Comparison of ENCODE assay signal across 29 mouse cellular contexts in the genomic region with DNA sequence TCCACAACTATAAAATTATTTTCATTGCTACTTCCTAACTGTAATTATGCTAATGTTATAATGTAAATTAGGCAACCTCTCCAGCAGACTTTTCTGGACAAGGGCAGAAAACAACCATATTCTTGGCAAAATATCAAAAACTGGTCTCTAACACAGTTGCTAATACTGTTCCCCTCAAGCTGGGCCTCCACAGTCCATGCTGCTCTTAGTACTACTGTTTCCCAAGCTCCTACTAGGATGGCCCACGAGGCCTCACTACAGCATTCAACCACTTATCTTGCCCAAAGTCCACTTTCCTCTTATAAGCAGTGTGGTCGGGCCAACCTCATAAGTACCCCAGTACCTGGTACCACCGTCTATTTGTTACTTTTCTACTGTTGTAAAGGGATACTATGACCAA. TPM values are rescaled to one million over a fixed set of nuclear protein-coding genes. Genes with fewer than 3 reads are reported as not detected.
DNase-seq lines count a peak whose midpoint lies in the region; ATAC-seq and TF ChIP-seq lines count a peak whose summit lies in the region.
"Had no signal": no experiment of that assay in that cellular context is flagged by ENCODE, and none has a peak within 500 bp of the region (broad histone marks: within the 10 kb centered on the region; RNA-seq: fewer than 3 reads in every experiment).

No protein-coding gene starts in this region.

- 42% methylated on average over 3 of the region's 3 CpGs for WGBS in heart, embryonic 15.5 days
- 47% methylated on average over 3 of the region's 3 CpGs for WGBS in liver, postnatal 0 days (ENCODE audit: insufficient replicate concordance)
- WGBS in liver, embryonic 11.5 days: 57% methylated on average over 3 of the region's 3 CpGs
- 57% methylated on average over 3 of the region's 3 CpGs for WGBS in intestine, embryonic 15.5 days

- H3K4me1 ChIP-seq in heart, embryonic 15.5 days (replicated peaks): peaks cover 28% of the 10 kb centered on the region
- H3K4me1 ChIP-seq in liver, postnatal 0 days (ENCODE audit: insufficient read depth): peaks cover 27% of the 10 kb centered on the region
- peaks cover 22% of the 10 kb centered on the region for H3K4me1 ChIP-seq in liver, embryonic 11.5 days (replicated peaks; ENCODE audit: control insufficient read depth, insufficient read depth, low read length)
- H3K4me1 ChIP-seq in intestine, embryonic 15.5 days (replicated peaks): peaks cover 11% of the 10 kb centered on the region

- no peak for ATAC-seq in heart, embryonic 15.5 days (replicated peaks; ENCODE audit: insufficient number of reproducible peaks, insufficient read depth, low FRiP score, low read depth)
- no peak for ATAC-seq in liver, postnatal 0 days
- ATAC-seq in liver, embryonic 11.5 days (replicated peaks; ENCODE audit: low FRiP score): no peak
- peak; percentile 26 for ATAC-seq in granulocyte monocyte progenitor cell, adult 5-6 weeks (replicated peaks; ENCODE audit: poor library complexity, severe bottlenecking)
- ATAC-seq in intestine, embryonic 15.5 days: peak; percentile 73
- ATAC-seq: forebrain, embryonic 16.5 days; liver, embryonic 12.5 days had no signal

- no peak overlapping the region for H3K4me3 ChIP-seq in heart, embryonic 15.5 days
- H3K4me3 ChIP-seq in liver, postnatal 0 days (ENCODE audit: low read depth, low read length): no peak overlapping the region
- H3K4me3 ChIP-seq in liver, embryonic 11.5 days (ENCODE audit: low read depth, low read length): no peak overlapping the region
- no peak overlapping the region for H3K4me3 ChIP-seq in intestine, embryonic 15.5 days (replicated peaks)
- H3K4me3 ChIP-seq: erythroblast, embryonic 14.5 days; gastrocnemius, adult 2 months; hindbrain, embryonic 12.5 days; layer of hippocampus, adult 2 months; left cerebral cortex, adult 2 months; limb, embryonic 12.5 days; liver, embryonic 12.5 days had no signal

- TF ChIP-seq EP300 in liver, postnatal 0 days (IDR thresholded peaks at IDR 0.05; ENCODE audit: low read depth): no peak

- no peak overlapping the region for H3K9ac ChIP-seq in heart, embryonic 15.5 days
- H3K9ac ChIP-seq in liver, postnatal 0 days (replicated peaks): no peak overlapping the region
- no peak overlapping the region for H3K9ac ChIP-seq in liver, embryonic 11.5 days (ENCODE audit: low read depth, low read length)
- H3K9ac ChIP-seq in intestine, embryonic 15.5 days: no peak overlapping the region
- H3K9ac ChIP-seq: hindbrain, embryonic 12.5 days; limb, embryonic 12.5 days; liver, embryonic 12.5 days had no signal

- no peaks in the 10 kb centered on the region for H3K27me3 ChIP-seq in heart, embryonic 15.5 days
- no peaks in the 10 kb centered on the region for H3K27me3 ChIP-seq in liver, postnatal 0 days (ENCODE audit: insufficient read depth, low read length)
- H3K27me3 ChIP-seq in liver, embryonic 11.5 days (replicated peaks; ENCODE audit: control insufficient read depth, insufficient read depth, low read length): no peaks in the 10 kb centered on the region
- no peaks in the 10 kb centered on the region for H3K27me3 ChIP-seq in intestine, embryonic 15.5 days (replicated peaks)
- H3K27me3 ChIP-seq: hindbrain, embryonic 12.5 days; limb, embryonic 12.5 days; liver, embryonic 12.5 days had no signal

- no peak for TF ChIP-seq CTCF in liver, postnatal 0 days (IDR thresholded peaks at IDR 0.05; ENCODE audit: low read depth)

- H3K4me2 ChIP-seq in heart, embryonic 15.5 days: peak overlapping the region; percentile 47; the same call in 1 of the 2 replicates
- H3K4me2 ChIP-seq in liver, postnatal 0 days (ENCODE audit: low read depth, low read length): no peak overlapping the region
- H3K4me2 ChIP-seq in liver, embryonic 11.5 days: no peak overlapping the region
- H3K4me2 ChIP-seq in intestine, embryonic 15.5 days (replicated peaks): no peak overlapping the region
- H3K4me2 ChIP-seq: hindbrain, embryonic 12.5 days; limb, embryonic 12.5 days had no signal

- H3K36me3 ChIP-seq in heart, embryonic 15.5 days: no peaks in the 10 kb centered on the region
- H3K36me3 ChIP-seq in liver, postnatal 0 days (replicated peaks; ENCODE audit: insufficient read depth, low read length): peaks cover 3% of the 10 kb centered on the region; the same call in 1 of the 2 replicates
- no peaks in the 10 kb centered on the region for H3K36me3 ChIP-seq in liver, embryonic 11.5 days (ENCODE audit: control insufficient read depth, insufficient read depth, low read length)
- no peaks in the 10 kb centered on the region for H3K36me3 ChIP-seq in intestine, embryonic 15.5 days
- H3K36me3 ChIP-seq: hindbrain, embryonic 12.5 days had no signal

- H3K9me3 ChIP-seq in heart, embryonic 15.5 days (replicated peaks): no peaks in the 10 kb centered on the region
- H3K9me3 ChIP-seq in liver, postnatal 0 days (ENCODE audit: low read length): 0 out of 2 replicates have a peak, but pooled peaks cover 4% of the 10 kb centered on the region
- H3K9me3 ChIP-seq in liver, embryonic 11.5 days (ENCODE audit: control insufficient read depth, low read length): peaks cover 3% of the 10 kb centered on the region; the same call in 1 of the 2 replicates
- no peaks in the 10 kb centered on the region for H3K9me3 ChIP-seq in intestine, embryonic 15.5 days
- H3K9me3 ChIP-seq: limb, embryonic 12.5 days had no signal

- H3K27ac ChIP-seq in heart, embryonic 15.5 days: peak overlapping the region; percentile 85
- H3K27ac ChIP-seq in liver, postnatal 0 days (ENCODE audit: low read depth): peak overlapping the region; percentile 57
- H3K27ac ChIP-seq in liver, embryonic 11.5 days (ENCODE audit: low read depth, low read length): no peak overlapping the region
- H3K27ac ChIP-seq in intestine, embryonic 15.5 days: no peak overlapping the region
- H3K27ac ChIP-seq: gastrocnemius, adult 2 months; hindbrain, embryonic 12.5 days; layer of hippocampus, adult 2 months; left cerebral cortex, adult 2 months; limb, embryonic 12.5 days had no signal

- intact Hi-C loops in heart, postnatal 14 days (cut with DNase I): no loop called here

- DNase-seq in heart, postnatal 14 days: no peak
- DNase-seq in liver, postnatal 0 days: no peak
- no peak for DNase-seq in liver, embryonic 11.5 days (ENCODE audit: low spot score)
- DNase-seq in cerebellum, adult 11-12 months: no peak
- DNase-seq: B cell, adult 2 months; cerebellum, adult 2 months; cerebellum, postnatal 14 days; gastrocnemius, adult 2 months; thymus, postnatal 14 days had no signal

RNA-seq across cellular contexts. Expression of gene Evi5, which starts 20.4 kb away (rescaled TPM):
- 41.7 and 44.9 TPM in 2 replicates for polyA plus RNA-seq in heart, embryonic 15.5 days (2015; fragmentation: Nextera tagmentation; extraction: Ambion mirVana)
- 10 to 100 TPM; 28.1 to 29.3 TPM for total RNA-seq in heart, postnatal 14 days (2021)
- 68.4 and 73.5 TPM in 2 replicates for polyA plus RNA-seq in liver, postnatal 0 days (2015; fragmentation: Nextera tagmentation; extraction: Ambion mirVana)
- 42.3 and 48.3 TPM in 2 replicates for polyA plus RNA-seq in liver, embryonic 11.5 days (2014; fragmentation: Nextera tagmentation; extraction: Ambion mirVana)
- 21.4 and 22.4 TPM in 2 replicates for total RNA-seq in granulocyte monocyte progenitor cell, adult 5-6 weeks (2014; fragmentation: Nextera tagmentation)
- 10.5 and 14.1 TPM in 2 replicates for total RNA-seq in granulocyte monocyte progenitor cell, adult 5-6 weeks (2017)
- 60.1 and 66.3 TPM in 2 replicates for polyA plus RNA-seq in intestine, embryonic 15.5 days (2015; fragmentation: Nextera tagmentation; extraction: Ambion mirVana)

RNA-seq across cellular contexts. Expression of gene Ube2d2b, which starts 24.7 kb away (rescaled TPM):
- 0.21 and 0.22 TPM in 2 replicates for polyA plus RNA-seq in heart, embryonic 15.5 days (2015; fragmentation: Nextera tagmentation; extraction: Ambion mirVana)
- total RNA-seq in heart, postnatal 14 days (2021): not detected
- polyA plus RNA-seq in liver, postnatal 0 days (2015; fragmentation: Nextera tagmentation; extraction: Ambion mirVana): 0.19 and 0.20 TPM in 2 replicates
- 0.14 and 0.22 TPM in 2 replicates for polyA plus RNA-seq in liver, embryonic 11.5 days (2014; fragmentation: Nextera tagmentation; extraction: Ambion mirVana)
- not detected in 2 replicates for total RNA-seq in granulocyte monocyte progenitor cell, adult 5-6 weeks (2014; fragmentation: Nextera tagmentation)
- not detected in 2 replicates for total RNA-seq in granulocyte monocyte progenitor cell, adult 5-6 weeks (2017)
- polyA plus RNA-seq in intestine, embryonic 15.5 days (2015; fragmentation: Nextera tagmentation; extraction: Ambion mirVana): 0.10 TPM in 1 of 2 replicates, not detected in the other
- total RNA-seq: adrenal gland, adult 18-20 months; adrenal gland, postnatal 25 days; gastrocnemius, adult 2 months; gastrocnemius, postnatal 36 days; layer of hippocampus, adult 2 months; layer of hippocampus, postnatal 14 days; left cerebral cortex, adult 2 months; left cerebral cortex, postnatal 25 days; monocyte, adult 5-6 weeks had no signal
- polyA plus RNA-seq: cerebellum, adult 2 months; cortical plate, adult 2 months; embryonic facial prominence, embryonic 14.5 days; erythroblast, embryonic 14.5 days; kidney, adult 2 months; urinary bladder, adult 2 months had no signal

RNA-seq across cellular contexts. Expression of gene Rpl5, which starts 45.7 kb away (rescaled TPM):
- polyA plus RNA-seq in heart, embryonic 15.5 days (2015; fragmentation: Nextera tagmentation; extraction: Ambion mirVana): 37.8 and 45.5 TPM in 2 replicates
- total RNA-seq in heart, postnatal 14 days (2021): 10 to 100 TPM; 42.3 to 42.5 TPM
- polyA plus RNA-seq in liver, postnatal 0 days (2015; fragmentation: Nextera tagmentation; extraction: Ambion mirVana): 20.2 TPM in 2 replicates
- 102 and 105 TPM in 2 replicates for polyA plus RNA-seq in liver, embryonic 11.5 days (2014; fragmentation: Nextera tagmentation; extraction: Ambion mirVana)
- total RNA-seq in granulocyte monocyte progenitor cell, adult 5-6 weeks (2014; fragmentation: Nextera tagmentation): 433 and 504 TPM in 2 replicates
- total RNA-seq in granulocyte monocyte progenitor cell, adult 5-6 weeks (2017): 310 and 457 TPM in 2 replicates
- 75.2 and 78.0 TPM in 2 replicates for polyA plus RNA-seq in intestine, embryonic 15.5 days (2015; fragmentation: Nextera tagmentation; extraction: Ambion mirVana)

Comparison
In these comparisons a context has a peak if more than half of its experiments do, and no peak if none do; other contexts are left out.
1. H3K27ac ChIP-seq: peak in heart, embryonic 15.5 days (single experiment) and liver, postnatal 0 days (single experiment); none in liver, embryonic 11.5 days (single experiment) and intestine, embryonic 15.5 days (single experiment).
2. ATAC-seq: peak in granulocyte monocyte progenitor cell, adult 5-6 weeks (single experiment) and intestine, embryonic 15.5 days (single experiment); none in heart, embryonic 15.5 days (single experiment), liver, postnatal 0 days (single experiment) and liver, embryonic 11.5 days (single experiment).